Mouse (Mus musculus) adrenal gland, postnatal 4 days (tissue): Measurements from ENCODE around the gene Rpl35a. TPM values are rescaled to one million over a fixed set of nuclear protein-coding genes. Genes with fewer than 3 reads are reported as not detected.
"Not testable (repeated sequence)": the region's sequence is repeated elsewhere in the genome, so short reads cannot be mapped to it uniquely, and the experiment has no call there.

Experiments used
- DNase-seq, 2 experiments: peaks; one replicate each; pipeline ENCODE4 v3.0.0; 2021 to 2022; ENCODE audit warnings: low spot score in 2 of 2, mixed read lengths in 2 of 2
- total RNA-seq, 2 experiments: library from RNA; stranded (reverse); gene quantifications; 2 replicates each; pipeline ENCODE4 v1.2.3; 2021

Gene Rpl35a
- total RNA-seq, 2 experiments from 2014 or later, result 781 to 843 TPM

DNA sequence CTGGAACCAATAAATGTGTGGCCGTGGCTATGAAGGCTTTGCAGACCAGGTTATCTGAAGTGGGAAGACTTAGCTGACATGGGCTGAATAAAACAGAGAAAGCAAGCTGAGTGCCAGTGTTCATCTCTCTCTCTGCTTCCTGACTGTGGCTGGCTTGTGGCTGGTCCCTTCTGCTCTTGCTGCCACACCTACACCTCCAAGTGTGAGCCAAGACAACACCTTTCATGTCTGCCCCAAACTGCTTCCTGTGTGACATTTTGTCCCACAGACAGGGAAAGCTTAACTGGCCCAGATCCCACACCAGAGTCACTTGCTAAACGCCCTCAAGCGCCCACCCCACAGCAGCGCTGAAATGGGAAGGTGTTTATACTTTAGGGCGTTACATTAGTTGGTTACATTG is 3.1 kb upstream of the Rpl35a start:
- DNase-seq, result no peak

DNA sequence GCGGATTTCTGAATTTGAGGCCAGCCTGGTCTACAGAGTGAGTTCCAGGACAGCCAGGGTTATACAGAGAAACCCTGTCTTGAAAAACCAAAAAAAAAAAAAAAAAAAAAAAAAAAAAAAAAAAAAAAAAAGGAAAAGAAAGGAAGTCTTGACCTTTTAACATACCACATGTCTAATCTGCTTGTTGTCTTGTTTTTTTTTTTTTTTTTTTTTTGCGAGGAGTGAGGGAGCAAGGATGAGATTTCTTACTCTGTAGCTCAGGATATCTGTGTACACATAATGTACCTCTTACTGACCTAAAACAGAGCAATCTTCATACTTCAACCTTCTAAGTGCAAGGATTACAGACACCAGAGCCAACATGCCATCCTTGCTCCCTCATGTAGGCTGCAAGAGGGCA is 1.3 kb upstream of the Rpl35a start:
- DNase-seq, result not testable (repeated sequence)

DNA sequence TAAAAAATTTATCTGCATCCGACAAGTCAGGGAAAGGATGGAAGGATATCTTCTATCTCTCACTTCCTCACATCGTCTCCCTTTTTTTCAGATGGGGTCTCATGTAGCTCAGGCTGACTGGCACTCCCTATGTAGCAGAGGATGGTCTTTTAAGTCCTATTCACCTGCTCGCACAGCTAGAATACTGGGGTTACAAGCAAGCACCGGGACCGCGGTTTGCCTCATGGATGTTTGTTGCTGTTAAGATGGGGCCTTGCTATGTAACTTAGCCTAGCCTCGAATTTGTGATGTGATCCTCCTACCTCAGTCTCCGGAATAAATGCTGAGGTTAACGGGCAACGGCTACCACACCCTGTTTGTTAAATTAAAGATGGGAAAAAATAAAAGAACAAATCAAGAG is 598 bp upstream of the Rpl35a start:
- no peak for DNase-seq

GRCm38 (mm10) chr16:33056786-33057185 is 533 bp downstream of the Rpl35a start:
- no peak for DNase-seq

DNA sequence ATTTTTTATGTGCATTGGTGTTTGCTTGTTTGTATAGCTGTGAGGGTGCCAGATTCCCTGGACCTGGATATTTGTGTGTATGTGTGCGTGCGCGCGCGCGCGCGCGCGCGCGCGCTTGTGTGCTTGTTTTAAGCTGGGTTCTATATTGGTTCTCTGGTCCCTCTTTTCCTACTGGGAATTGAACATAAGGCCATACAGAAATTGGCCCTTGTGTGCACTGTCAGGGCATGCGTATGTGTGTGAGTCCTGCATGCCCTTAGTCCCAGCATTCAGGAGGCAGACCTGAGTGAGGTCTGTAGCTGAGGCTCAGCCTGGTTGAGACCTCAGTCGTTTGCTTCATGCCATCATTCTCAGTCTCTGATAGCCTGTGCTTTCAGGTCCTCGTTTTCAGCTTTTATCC is 1.8 kb downstream of the Rpl35a start:
- no peak for DNase-seq

GRCm38 (mm10) chr16:33058656-33059055 is 2.4 kb downstream of the Rpl35a start:
- DNase-seq, result not testable (repeated sequence)

- DNase-seq, result no peak
Measured at GRCm38 (mm10) chr16:33059471-33059870, 3.2 kb downstream of the Rpl35a start.

GRCm38 (mm10) chr16:33060926-33061325 is 4.7 kb downstream of the Rpl35a start:
- no peak for DNase-seq

- no peak for DNase-seq
Measured at GRCm38 (mm10) chr16:33061400-33061799, 5.1 kb downstream of the Rpl35a start.

- peak; percentile 78 to 82 for DNase-seq
Measured at GRCm38 (mm10) chr16:33062024-33062681, 5.9 kb downstream of the Rpl35a start, which contains the start of gene Lmln. TSS of gene Lmln (plus strand) at chr16:33062521.

GRCm38 (mm10) chr16:33062682-33063131 is 6.5 kb downstream of the Rpl35a start:
- DNase-seq, result peak in 1 of 2 experiments; percentile 16

DNA sequence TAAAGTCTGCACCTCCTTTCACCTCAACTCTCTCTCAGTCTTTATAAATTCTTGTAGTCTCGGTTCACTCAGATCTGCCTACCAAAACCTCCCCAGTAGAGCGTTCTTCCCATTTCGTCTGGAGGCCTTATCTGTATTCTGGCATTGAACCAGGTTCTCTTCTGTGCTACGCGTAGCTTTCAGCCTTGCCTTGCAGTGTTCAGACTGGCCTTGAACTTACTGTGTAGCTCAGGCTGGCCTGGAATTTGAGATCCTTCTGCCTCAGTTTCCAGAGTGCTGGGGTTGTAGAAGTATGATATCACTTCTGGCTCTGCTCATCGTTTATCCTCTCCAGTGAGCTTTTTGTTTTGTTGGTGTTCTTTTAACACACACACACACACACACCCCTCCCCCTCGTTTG is 7.0 kb downstream of the Rpl35a start:
- DNase-seq, result no peak

- DNase-seq, result no peak
Measured at GRCm38 (mm10) chr16:33064636-33065035, 8.4 kb downstream of the Rpl35a start.

GRCm38 (mm10) chr16:33070928-33071327 is 14.7 kb downstream of the Rpl35a start:
- DNase-seq, result no peak

- DNase-seq, result no peak
Measured at GRCm38 (mm10) chr16:33072871-33073557, 16.8 kb downstream of the Rpl35a start.

- no peak for DNase-seq
Measured at GRCm38 (mm10) chr16:33074967-33075366, 18.7 kb downstream of the Rpl35a start.

- no peak for DNase-seq
Measured at GRCm38 (mm10) chr16:33076078-33076477, 19.8 kb downstream of the Rpl35a start.

- DNase-seq, result no peak
Measured at GRCm38 (mm10) chr16:33077069-33077627, 20.9 kb downstream of the Rpl35a start.

- DNase-seq, result no peak
Measured at GRCm38 (mm10) chr16:33080063-33080462, 23.8 kb downstream of the Rpl35a start.

DNA sequence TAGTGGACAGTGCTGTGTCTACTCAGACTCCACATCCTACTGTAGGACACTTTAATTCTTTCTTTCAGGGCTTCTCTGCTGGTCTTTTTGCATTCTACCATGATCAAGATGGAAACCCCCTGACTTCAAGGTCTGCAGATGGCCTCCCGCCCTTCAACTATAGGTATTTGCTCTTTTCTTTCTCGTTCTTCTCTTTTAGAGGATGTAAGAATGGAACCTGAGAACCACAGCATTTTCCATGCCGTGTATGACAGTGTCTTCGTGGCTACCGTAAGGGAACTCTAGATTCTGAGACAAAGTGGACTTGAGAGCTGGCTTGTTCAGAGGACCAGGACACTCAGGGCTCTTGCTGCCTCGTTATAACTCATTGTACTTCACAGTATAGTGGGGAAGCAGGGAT is 26.7 kb downstream of the Rpl35a start:
- DNase-seq, result no peak

GRCm38 (mm10) chr16:33083996-33084395 is 27.7 kb downstream of the Rpl35a start:
- DNase-seq, result no peak

GRCm38 (mm10) chr16:33085666-33086065 is 29.4 kb downstream of the Rpl35a start:
- DNase-seq, result peak in 1 of 2 experiments; percentile 40
